Mouse (Mus musculus): ENCODE results near the gene Ccl9. TPM values are rescaled to one million over a fixed set of nuclear protein-coding genes. Genes with fewer than 3 reads are reported as not detected.

Gene Ccl9
- total and polyA plus RNA-seq, 3 experiments, result 0.13 to 4.4 (median 3.4) TPM

GRCm38 (mm10) chr11:83606396-83606795, 28.0 kb upstream of the Ccl9 start:
- DNase-seq (ENCODE audit: low spot score) (no peak), ATAC-seq (ENCODE audit: extremely low read depth, insufficient number of reproducible peaks, low FRiP score, poor library complexity, severe bottlenecking) (no peak)
- H3K9me3 ChIP-seq (replicated peaks), result no peaks in the 10 kb centered on the region
- H3K27me3 ChIP-seq (ENCODE audit: insufficient read depth, low read length), result 0 out of 2 replicates have a peak, but pooled peaks cover 4% of the 10 kb centered on the region
- H3K4me1 ChIP-seq (ENCODE audit: insufficient read depth, low read depth, low read length), result no peaks in the 10 kb centered on the region
- H3K4me3 ChIP-seq (ENCODE audit: low read depth, low read length), result no peak overlapping the region
- TF ChIP-seq POLR2AphosphoS5 (IDR thresholded peaks at IDR 0.05; ENCODE audit: insufficient replicate concordance, low read depth, low read length) (no peak), CTCF (IDR thresholded peaks at IDR 0.05; ENCODE audit: low read depth, low read length) (no peak), GATA2 (IDR thresholded peaks at IDR 0.05; ENCODE audit: borderline replicate concordance, low read depth, low read length) (no peak)
- no peaks in the 10 kb centered on the region for H3K36me3 ChIP-seq (replicated peaks)

- 0 out of 2 replicates have a peak, but pooled peaks cover 4% of the 10 kb centered on the region for H3K27me3 ChIP-seq (ENCODE audit: insufficient read depth, low read length)
- no peak for ATAC-seq (ENCODE audit: extremely low read depth, insufficient number of reproducible peaks, low FRiP score, poor library complexity, severe bottlenecking)
- H3K4me3 ChIP-seq (ENCODE audit: low read depth, low read length), result no peak overlapping the region
- H3K36me3 ChIP-seq (replicated peaks), result no peaks in the 10 kb centered on the region
- TF ChIP-seq CTCF (IDR thresholded peaks at IDR 0.05; ENCODE audit: low read depth, low read length) (no peak), GATA2 (IDR thresholded peaks at IDR 0.05; ENCODE audit: borderline replicate concordance, low read depth, low read length) (no peak), GATA1 (IDR thresholded peaks at IDR 0.05; ENCODE audit: borderline replicate concordance, low read length) (no peak), TAL1 (conservative IDR thresholded peaks at IDR 0.05; ENCODE audit: low read depth, low read length) (no peak), POLR2AphosphoS5 (IDR thresholded peaks at IDR 0.05; ENCODE audit: insufficient replicate concordance, low read depth, low read length) (no peak)
- no peaks in the 10 kb centered on the region for H3K4me1 ChIP-seq (ENCODE audit: insufficient read depth, low read depth, low read length)
- DNase-seq (ENCODE audit: low spot score), result no peak
- no peaks in the 10 kb centered on the region for H3K9me3 ChIP-seq (replicated peaks)
These were observed 27.1 kb upstream of the Ccl9 start for GRCm38 (mm10) chr11:83605535-83605934.

GRCm38 (mm10) chr11:83604698-83605097, 26.3 kb upstream of the Ccl9 start:
- H3K4me1 ChIP-seq (ENCODE audit: insufficient read depth, low read depth, low read length), result no peaks in the 10 kb centered on the region
- no peak overlapping the region for H3K4me3 ChIP-seq (ENCODE audit: low read depth, low read length)
- no peaks in the 10 kb centered on the region for H3K36me3 ChIP-seq (replicated peaks)
- no peak for DNase-seq (ENCODE audit: low spot score)
- no peaks in the 10 kb centered on the region for H3K9me3 ChIP-seq (replicated peaks)
- ATAC-seq (ENCODE audit: extremely low read depth, insufficient number of reproducible peaks, low FRiP score, poor library complexity, severe bottlenecking), result no peak
- H3K27me3 ChIP-seq (ENCODE audit: insufficient read depth, low read length), result 0 out of 2 replicates have a peak, but pooled peaks cover 4% of the 10 kb centered on the region
- TF ChIP-seq TAL1 (conservative IDR thresholded peaks at IDR 0.05; ENCODE audit: low read depth, low read length) (no peak), GATA2 (IDR thresholded peaks at IDR 0.05; ENCODE audit: borderline replicate concordance, low read depth, low read length) (no peak), GATA1 (IDR thresholded peaks at IDR 0.05; ENCODE audit: borderline replicate concordance, low read length) (no peak), CTCF (IDR thresholded peaks at IDR 0.05; ENCODE audit: low read depth, low read length) (no peak), POLR2AphosphoS5 (IDR thresholded peaks at IDR 0.05; ENCODE audit: insufficient replicate concordance, low read depth, low read length) (no peak)

GRCm38 (mm10) chr11:83603399-83603798, 25.0 kb upstream of the Ccl9 start:
- Histone ChIP-seq H3K4me3 (ENCODE audit: low read depth, low read length) (no peak overlapping the region), H3K9me3 (replicated peaks) (no peaks in the 10 kb centered on the region), H3K4me1 (ENCODE audit: insufficient read depth, low read depth, low read length) (no peaks in the 10 kb centered on the region), H3K36me3 (replicated peaks) (no peaks in the 10 kb centered on the region), H3K27me3 (ENCODE audit: insufficient read depth, low read length) (0 out of 2 replicates have a peak, but pooled peaks cover 2% of the 10 kb centered on the region)
- DNase-seq (ENCODE audit: low spot score) (no peak), ATAC-seq (ENCODE audit: extremely low read depth, insufficient number of reproducible peaks, low FRiP score, poor library complexity, severe bottlenecking) (no peak)
- TF ChIP-seq POLR2AphosphoS5 (IDR thresholded peaks at IDR 0.05; ENCODE audit: insufficient replicate concordance, low read depth, low read length), result no peak
- TF ChIP-seq GATA2 (IDR thresholded peaks at IDR 0.05; ENCODE audit: borderline replicate concordance, low read depth, low read length), result no peak
- no peak for TF ChIP-seq GATA1 (IDR thresholded peaks at IDR 0.05; ENCODE audit: borderline replicate concordance, low read length)
- no peak for TF ChIP-seq CTCF (IDR thresholded peaks at IDR 0.05; ENCODE audit: low read depth, low read length)
- no peak for TF ChIP-seq TAL1 (conservative IDR thresholded peaks at IDR 0.05; ENCODE audit: low read depth, low read length)

- Histone ChIP-seq H3K36me3 (replicated peaks) (no peaks in the 10 kb centered on the region), H3K27me3 (ENCODE audit: insufficient read depth, low read length) (no peaks in the 10 kb centered on the region), H3K4me3 (ENCODE audit: low read depth, low read length) (no peak overlapping the region), H3K9me3 (replicated peaks) (no peaks in the 10 kb centered on the region), H3K4me1 (ENCODE audit: insufficient read depth, low read depth, low read length) (no peaks in the 10 kb centered on the region)
- TF ChIP-seq GATA1 (IDR thresholded peaks at IDR 0.05; ENCODE audit: borderline replicate concordance, low read length) (no peak), POLR2AphosphoS5 (IDR thresholded peaks at IDR 0.05; ENCODE audit: insufficient replicate concordance, low read depth, low read length) (no peak), GATA2 (IDR thresholded peaks at IDR 0.05; ENCODE audit: borderline replicate concordance, low read depth, low read length) (no peak), TAL1 (conservative IDR thresholded peaks at IDR 0.05; ENCODE audit: low read depth, low read length) (no peak), CTCF (IDR thresholded peaks at IDR 0.05; ENCODE audit: low read depth, low read length) (no peak)
- ATAC-seq (ENCODE audit: extremely low read depth, insufficient number of reproducible peaks, low FRiP score, poor library complexity, severe bottlenecking) (no peak), DNase-seq (ENCODE audit: low spot score) (no peak)
These were observed 22.1 kb upstream of the Ccl9 start for GRCm38 (mm10) chr11:83600576-83600975.

- no peaks in the 10 kb centered on the region for H3K36me3 ChIP-seq (replicated peaks)
- H3K4me1 ChIP-seq (ENCODE audit: insufficient read depth, low read depth, low read length), result no peaks in the 10 kb centered on the region
- no peak for ATAC-seq (ENCODE audit: extremely low read depth, insufficient number of reproducible peaks, low FRiP score, poor library complexity, severe bottlenecking)
- H3K4me3 ChIP-seq (ENCODE audit: low read depth, low read length), result no peak overlapping the region
- DNase-seq (ENCODE audit: low spot score), result no peak
- H3K27me3 ChIP-seq (ENCODE audit: insufficient read depth, low read length), result no peaks in the 10 kb centered on the region; the same call in 1 of the 2 replicates
- H3K9me3 ChIP-seq (replicated peaks), result no peaks in the 10 kb centered on the region
- TF ChIP-seq POLR2AphosphoS5 (IDR thresholded peaks at IDR 0.05; ENCODE audit: insufficient replicate concordance, low read depth, low read length) (no peak), CTCF (IDR thresholded peaks at IDR 0.05; ENCODE audit: low read depth, low read length) (no peak), TAL1 (conservative IDR thresholded peaks at IDR 0.05; ENCODE audit: low read depth, low read length) (no peak)
These were observed 20.6 kb upstream of the Ccl9 start for GRCm38 (mm10) chr11:83598991-83599390.
